Mouse (Mus musculus) left cerebral cortex, postnatal 10 days (tissue): Measurements from ENCODE around the gene Shpk. TPM values are rescaled to one million over a fixed set of nuclear protein-coding genes. Genes with fewer than 3 reads are reported as not detected.

Experiments
- DNase-seq, 2 experiments: peaks; one replicate each; pipeline ENCODE4 v3.0.0; 2021 to 2022; ENCODE audit warnings: low spot score in 2 of 2, mixed read lengths in 1 of 2; ENCODE audit errors: extremely low spot score in 1 of 2
- intact Hi-C: fragments of 180-260 bp; cut with DNase I; formaldehyde crosslinking; loops from one replicate; pipeline ENCODE4 v1.15.1; 2025
- total RNA-seq, 2 experiments: library from RNA; stranded (reverse); gene quantifications; 2 replicates each; pipeline ENCODE4 v1.2.3; 2021

Gene Shpk
- total RNA-seq, 2 experiments from 2014 or later, result 2.1 to 3.0 TPM

DNA sequence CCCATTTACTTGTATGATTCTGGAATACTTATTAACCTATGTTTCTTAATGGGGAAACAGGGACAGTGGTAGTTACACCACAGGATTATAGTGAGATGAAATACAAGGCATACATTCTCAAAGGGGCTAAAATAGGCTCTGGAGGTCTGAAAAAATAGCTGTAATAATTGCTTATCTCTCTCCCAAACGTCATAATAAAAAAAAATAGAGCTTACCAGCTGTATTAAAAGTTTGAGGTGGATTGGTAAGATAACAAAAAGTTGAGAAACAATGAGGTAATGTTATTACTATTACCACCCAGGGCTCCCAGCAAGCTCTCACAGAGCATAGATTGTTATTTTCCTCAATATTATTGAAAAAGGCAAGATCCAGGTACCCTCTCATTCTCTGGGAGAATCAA lies 1.1 kb upstream of the Shpk start:
- intact Hi-C loops, result no loop called here
- no peak for DNase-seq

DNA sequence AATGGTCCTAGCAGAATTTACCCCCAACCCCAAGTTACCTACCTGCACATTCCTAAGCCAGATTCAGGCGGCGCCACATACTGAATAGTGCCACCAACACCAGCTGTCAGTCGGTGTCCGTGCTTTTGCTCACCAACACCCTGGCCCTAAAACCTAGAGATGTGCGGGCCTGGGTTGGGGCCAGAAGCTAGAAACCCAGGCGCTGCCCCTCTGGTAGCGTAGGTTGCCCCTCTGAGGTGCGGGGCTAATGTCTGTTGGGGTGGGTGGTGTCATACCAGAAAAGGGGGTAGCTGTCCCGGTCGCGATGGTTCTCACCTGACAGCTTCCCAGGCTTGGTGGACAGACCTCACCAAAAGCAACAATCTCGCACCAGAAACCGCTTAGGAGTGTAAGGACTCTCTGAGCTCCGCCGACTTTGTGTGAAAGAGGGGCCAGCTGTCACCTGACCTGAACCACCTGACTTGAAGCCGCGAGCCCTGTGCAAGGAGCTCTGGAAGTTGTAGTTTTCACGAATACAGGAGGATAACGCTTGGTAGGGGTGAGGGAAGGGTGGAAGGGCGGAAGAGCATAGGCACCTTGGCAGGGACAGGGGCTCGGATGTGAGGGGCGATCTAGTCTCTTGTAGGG lies 544 bp upstream of the Shpk start, which contains the start of gene Ctns:
Gene Ctns, minus strand, starts transcription at position 440 of the 627 bp plus-strand sequence.
- intact Hi-C loops, result no loop called here
- DNase-seq, result peak; percentile 87 to 88

DNA sequence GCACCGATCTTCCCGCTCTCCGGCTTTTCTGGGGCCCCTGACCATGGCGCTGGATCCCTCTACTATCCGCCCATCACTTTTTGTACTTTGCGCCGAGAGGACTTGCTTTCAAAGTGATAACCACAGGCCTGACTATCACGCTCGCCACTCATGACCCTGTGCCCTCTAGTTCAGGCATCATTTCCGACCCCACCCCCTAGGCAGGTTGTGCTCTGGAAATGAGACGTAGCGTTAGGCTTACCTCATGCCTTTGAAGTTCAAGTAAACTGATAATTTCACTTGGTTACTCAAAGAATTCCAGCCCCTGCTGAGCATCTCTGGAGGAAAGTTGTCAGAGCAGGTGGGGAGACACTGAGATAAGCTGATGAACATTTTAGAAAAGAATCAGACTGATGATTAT lies 619 bp downstream of the Shpk start:
- intact Hi-C loops, result no loop called here
- no peak for DNase-seq

DNA sequence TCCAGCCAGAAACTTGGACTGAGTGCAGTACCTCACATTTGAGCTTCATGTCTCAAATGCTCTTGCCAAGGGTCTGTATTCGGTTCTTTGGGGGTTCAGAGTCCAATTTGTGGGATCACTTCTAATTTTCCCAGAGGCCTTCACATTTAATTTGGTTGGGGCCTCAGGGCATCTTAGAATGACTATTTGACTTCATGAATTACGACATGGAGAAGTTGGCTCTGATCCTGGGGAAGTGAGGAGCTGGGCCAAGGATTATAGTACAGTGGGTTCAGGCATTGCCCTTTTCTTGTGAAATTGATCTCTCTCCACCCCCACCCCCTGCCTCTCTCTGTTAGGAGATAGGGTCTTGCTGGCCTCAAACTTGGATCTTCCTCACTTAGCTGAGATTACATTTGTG lies 1.8 kb downstream of the Shpk start:
- no peak for DNase-seq
- intact Hi-C loops, result no loop called here

DNA sequence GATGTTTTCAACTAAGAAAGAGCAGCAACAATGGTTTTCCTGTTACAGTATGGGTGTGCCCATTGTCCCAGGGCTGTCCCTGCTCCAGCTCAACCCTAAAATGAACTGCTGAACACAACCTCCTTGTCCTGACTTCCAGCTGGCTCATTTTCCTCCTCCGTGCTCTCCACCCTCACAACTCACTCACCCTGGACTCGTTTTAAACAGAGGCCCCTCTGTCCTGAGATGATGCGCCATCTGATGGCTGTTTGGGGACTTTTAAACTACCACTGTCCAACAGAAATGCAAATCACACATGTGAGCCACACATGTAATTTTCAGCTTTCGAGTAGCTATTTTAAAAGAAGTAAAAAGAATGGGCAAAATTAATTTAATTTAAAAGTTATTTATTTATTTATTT lies 2.3 kb downstream of the Shpk start:
- intact Hi-C loops, result no loop called here
- DNase-seq, result no peak

DNA sequence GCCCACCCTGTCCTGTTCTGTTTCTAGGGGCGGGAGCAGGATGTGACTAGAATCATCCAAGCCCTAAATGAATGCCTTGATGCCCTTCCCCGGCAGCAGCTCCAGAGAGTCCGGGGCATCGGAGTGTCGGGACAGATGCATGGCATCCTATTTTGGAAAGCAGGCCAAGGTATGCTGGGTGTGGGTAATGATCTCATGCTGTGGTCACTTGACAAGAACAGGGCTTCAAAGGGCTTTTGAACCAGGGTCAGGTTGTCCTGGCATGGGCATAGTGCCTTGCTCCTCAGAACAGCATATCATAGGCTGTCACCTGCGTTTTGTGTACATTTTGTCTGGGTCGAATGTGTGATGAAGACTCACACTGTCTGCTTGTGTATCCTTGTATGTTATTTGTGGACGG lies 4.6 kb downstream of the Shpk start:
- intact Hi-C loops, result no loop called here
- DNase-seq, result no peak

DNA sequence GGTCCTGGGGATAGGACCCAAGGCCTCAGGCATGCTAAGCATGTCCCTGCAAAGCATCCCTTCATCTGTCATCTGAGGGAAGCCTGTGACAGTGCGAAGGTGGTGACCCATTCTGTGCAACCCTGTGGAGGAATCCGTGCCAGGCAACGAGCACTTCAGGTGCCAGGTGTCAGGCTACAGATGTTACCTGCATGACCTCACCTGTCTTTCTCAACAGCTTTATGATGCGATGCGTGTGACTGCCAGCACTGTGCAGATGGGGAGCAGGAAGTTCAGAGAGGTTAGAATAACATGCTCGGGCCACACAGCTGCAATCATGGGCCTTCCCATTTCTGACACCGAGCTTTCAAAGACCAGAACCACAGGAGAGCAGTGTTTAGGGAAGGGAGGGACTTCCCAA lies 5.9 kb downstream of the Shpk start:
- intact Hi-C loops, result no loop called here
- no peak for DNase-seq

DNA sequence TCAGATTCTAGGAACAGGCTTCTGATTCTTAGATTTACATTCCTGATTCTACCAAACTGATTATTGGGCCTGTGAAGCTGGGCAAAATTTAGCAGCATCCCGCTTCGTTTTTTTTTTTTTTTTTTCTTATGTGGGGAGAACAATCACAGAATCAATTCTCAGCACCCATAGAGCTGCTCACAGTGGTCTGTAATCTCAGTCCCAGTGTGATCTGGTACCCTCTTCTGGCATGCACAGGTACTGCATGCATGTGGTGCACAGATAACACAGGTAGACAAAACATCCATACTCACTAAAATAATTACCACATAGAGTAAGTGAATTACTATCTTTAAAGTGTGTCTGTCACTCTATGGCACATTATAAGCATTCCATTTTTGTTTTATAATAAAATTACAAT lies 8.4 kb downstream of the Shpk start:
- no peak for DNase-seq
- intact Hi-C loops, result no loop called here

DNA sequence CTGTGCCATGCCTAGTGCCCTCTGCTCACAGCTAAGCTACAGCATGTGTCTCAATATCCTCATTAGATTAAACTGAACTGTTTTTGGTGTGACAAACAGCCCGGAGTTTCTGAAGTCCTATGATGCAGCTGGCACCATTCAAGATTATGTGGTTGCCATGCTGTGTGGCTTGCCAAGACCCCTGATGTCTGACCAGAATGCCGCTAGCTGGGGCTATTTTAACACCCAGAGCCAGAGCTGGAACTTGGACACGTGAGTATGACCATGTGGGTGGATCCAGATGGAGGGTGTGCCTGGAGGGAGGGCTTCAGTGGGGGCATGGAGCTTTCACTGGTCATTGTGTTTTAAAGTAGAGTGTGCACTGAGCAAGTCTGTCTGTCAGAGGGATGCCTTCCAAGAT lies 14.7 kb downstream of the Shpk start:
- DNase-seq, result no peak
- intact Hi-C loops, result no loop called here

DNA sequence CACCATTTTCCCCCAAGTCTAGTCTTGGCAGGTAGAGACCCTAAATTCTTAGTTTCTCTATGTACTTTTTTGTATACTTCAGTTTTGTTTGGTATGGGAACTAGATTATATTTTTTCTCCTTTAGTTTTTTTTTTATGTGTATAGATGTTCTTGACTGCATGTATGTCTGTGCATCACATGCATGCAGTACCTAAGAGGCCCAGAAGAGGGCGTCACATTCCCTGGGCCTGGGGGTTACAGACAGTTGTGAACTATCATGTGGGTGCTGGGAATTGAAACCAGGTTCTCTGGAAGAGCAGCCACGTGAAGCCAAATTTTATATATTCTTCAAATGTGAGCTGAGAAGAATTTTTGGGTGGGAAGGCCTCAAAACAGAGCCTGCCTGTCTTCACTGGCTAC lies 20.4 kb downstream of the Shpk start:
- DNase-seq, result no peak
- intact Hi-C loops, result no loop called here

DNA sequence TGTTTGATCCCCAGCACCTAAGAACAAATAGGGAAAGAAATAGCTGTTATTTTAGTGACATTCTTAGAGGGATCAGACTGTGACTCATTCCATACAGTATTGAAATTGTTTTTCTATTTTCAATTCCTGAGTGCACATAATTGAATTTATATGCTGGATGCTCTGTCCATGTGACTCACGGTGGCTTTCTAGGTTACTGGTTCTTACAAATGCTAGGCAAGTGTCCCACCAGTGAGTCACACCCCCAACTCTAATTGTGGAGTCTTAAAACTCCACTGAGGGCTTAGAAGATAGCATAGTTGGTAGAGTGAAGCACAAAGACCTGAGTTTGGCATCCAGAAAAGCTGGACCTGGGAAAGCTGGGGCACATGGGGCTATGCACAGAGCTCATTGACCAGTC lies 21.4 kb downstream of the Shpk start:
- intact Hi-C loops, result no loop called here
- DNase-seq, result no peak

DNA sequence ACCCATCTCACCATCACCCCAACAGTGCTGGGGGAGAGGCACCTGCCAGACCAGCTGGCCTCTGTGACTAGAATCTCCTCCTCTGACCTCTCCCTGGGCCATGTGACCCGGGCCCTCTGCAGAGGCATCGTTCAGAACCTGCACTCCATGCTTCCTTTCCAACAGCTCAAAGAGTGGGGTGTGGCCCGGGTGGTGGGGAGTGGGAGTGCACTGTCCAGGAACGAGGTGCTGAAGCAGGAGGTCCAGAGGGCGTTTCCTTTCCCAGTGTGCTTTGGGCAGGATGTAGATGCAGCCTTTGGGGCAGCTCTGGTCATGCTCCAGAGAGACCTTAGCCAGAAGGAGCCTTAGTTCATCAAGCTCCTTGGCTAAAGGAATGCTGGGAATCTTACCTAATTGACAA lies 23.6 kb downstream of the Shpk start:
- intact Hi-C loops, result no loop called here
- no peak for DNase-seq

DNA sequence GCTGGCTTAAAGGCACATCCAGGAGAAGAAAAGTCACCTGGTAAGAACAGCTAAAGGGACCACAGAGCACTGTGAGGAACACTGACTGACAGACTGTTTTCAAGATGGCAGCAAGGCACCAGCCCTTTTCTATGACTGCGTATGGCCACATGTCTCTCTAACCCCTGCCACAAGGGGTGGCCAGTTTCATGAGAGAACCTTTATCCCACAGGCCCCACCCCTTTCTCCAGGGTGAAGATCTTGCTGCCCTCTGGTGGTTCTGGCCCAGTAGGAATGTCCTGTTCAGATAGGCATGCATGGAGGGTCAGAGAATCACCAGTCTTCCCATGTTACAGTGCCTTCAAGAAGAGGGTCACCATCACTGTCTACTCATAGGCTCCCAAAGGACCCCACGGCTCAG lies 24.7 kb downstream of the Shpk start:
- DNase-seq, result peak in 1 of 2 experiments; percentile 50
- intact Hi-C loops, result no loop called here

DNA sequence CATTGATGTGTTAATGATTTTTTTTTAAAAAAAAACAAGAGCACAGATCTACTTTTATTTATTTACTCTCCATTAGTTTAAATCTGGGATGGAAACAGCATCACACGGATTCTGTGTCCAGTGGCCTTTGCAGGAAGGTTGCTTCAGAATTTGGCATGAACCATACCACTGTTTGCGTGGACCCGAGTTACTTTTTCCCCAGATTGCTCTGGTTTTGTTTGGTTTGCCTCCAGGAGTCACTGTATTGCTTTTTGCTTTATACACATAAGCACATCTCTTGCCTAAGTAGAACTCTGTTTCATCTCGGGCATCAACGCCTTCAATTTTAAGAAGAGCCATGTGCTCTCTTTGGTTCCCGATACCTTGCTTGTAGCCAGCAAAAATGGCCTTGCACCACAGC lies 26.6 kb downstream of the Shpk start:
- intact Hi-C loops, result no loop called here

DNA sequence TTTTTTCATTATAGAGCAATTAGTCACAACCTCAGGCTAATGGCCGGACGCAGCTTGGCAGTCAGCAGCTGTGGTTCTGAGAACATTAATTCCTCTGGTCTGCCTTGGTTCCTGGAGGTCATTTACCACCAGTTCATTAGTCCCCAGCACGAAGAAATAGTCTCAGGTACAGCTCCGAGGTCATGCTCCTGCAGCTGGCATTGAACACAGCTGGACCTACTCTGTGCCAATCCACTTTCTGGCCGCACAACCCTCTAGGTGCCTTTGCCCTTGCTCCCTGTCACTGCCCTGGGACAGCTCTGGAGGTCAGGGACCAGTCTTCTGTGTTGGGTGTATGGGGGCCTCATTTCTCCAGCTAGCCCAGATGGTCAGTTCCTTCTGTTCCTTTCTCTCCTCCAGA lies 29.6 kb downstream of the Shpk start:
- DNase-seq, result no peak
- intact Hi-C loops, result no loop called here

More for the DNA sequence above, 26.6 kb downstream of the Shpk start:
- DNase-seq, result no peak

DNA sequence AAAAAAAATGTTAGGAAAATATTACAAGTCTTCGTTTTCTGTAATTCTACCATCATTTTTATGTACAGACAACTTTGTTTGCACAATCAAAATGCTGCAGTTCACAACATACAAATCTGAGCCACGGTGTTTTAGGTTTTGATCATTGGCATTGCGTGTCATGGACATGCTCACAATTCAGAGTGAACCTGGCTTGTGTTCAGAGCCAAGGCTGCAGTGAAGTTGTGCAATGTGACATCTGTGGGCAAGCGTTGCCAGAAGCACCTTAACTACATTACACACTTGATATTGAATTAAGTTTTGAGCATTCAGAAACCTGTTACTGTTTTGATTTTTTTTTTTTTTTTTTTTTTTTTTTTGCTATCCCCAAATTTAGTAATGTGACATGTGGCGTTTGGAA lies 30.8 kb downstream of the Shpk start:
- intact Hi-C loops, result no loop called here
- no peak for DNase-seq

DNA sequence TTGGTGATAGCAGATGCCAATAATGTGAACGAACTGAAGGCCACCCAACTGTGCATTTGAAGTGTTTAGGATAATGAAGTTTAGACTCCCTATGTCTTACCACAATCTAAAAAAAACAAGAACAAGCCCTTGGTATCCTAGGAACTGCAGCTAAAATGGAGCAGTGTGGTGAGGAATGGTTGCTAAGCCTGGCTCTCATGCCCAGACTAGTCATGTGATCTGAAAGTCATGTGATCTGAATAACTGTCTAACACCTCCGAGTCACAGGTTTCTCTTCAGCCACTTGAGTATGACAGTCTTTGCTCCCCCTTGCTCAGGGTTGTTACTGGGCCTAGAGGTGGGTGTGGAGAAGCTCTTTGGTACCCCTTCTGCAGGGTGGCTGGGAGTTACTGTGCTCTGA lies 33.3 kb downstream of the Shpk start:
- intact Hi-C loops, result no loop called here
- peak in 1 of 2 experiments; percentile 4 for DNase-seq

DNA sequence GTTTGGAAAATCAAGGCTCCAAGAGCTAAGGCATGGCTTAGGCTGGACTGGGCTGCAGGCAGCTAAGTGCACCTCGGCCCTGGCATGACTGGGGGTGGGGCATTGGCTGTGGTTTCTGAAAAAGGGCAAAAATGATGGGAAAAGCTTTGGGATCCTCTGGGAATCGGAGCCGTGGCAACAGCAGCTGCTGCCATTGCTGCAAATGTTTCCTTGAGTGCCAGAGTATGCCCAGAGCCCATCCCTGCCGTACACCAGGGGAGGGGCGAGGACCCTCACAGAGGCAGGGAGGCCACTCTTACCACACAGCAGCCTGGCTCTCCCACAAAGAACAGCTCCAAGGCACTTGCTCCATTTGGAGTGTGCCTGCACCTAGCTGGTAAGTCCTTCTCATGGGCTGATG lies 34.7 kb downstream of the Shpk start, which contains the start of gene Trpv1:
Gene Trpv1, plus strand, starts transcription at position 301 of the 400 bp plus-strand sequence.
- intact Hi-C loops, result no loop called here

DNA sequence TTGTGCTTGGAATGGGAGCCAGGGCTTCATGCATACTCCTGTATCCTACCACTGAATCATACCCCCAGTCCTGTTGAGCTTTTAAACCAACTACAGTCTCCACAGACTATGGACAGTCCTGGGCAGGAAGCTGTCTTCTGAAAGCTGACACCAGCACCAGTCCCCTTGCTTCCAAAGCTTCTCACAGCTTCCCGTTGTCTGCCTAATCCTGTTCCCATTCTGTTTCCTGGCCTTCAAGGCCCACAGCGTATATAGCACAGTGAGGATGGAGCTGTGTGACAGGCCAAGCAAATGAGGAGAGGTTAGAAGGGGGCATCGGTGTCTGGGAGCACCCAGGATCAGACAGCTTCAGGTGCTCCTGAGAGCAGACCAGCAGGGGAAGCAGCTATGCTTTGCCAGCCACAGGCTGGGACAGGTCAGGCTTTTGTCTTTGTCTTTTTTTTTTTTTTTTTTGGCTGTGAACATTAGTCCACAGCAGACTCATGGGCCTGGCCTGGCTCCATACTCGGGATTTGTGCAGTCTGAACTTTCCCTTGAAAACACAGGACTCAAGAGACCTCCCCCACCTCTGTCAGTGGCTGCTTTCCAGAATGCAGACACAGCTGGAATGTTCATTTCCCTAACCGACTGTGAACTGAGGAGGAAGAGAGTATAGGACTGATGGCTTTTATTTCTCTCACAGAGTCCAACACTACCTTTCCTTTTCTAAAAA lies 36.9 kb downstream of the Shpk start:
- peak in 1 of 2 experiments; percentile 66 for DNase-seq
- intact Hi-C loops, result no loop called here

More for the DNA sequence above, 34.7 kb downstream of the Shpk start, which contains the start of gene Trpv1:
- no peak for DNase-seq

DNA sequence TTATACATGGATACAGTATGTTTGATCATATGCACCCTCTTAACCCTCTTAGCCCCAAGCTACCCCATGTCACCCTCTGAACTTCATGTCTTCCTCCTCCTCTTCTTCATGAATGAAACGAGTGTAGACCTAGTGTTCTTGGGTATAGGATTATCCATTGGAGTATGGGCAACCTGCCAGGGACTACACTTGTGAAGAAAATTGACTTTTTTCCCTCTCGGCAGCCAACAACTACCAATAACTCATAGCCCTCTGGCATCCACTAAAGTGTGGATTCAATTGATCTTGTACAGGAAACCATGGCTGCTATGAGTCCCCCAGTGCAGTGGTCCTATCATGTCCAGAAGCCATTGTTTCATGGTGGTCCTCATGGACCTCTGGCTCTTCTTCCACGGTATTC lies 37.5 kb downstream of the Shpk start:
- intact Hi-C loops, result no loop called here
- DNase-seq, result no peak

DNA sequence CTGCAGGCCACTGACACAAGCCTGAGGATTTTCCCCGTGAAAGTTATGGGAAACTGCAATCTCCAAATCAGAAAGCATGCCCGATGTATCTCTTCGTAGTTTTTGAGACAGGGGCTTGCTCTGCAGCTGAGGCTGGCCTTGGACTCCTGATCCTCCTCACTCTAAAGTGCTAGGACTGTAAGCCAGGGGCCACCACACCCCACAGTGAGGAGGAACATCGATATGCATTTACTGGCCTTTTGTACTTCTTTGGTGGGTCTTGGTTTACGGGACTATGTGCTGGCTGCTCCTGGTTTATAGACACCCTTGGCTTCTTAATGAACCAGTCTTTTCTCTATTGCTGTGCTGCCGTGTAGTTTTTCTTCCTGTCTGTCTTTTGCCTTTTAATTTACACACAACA lies 42.9 kb downstream of the Shpk start:
- DNase-seq, result no peak
- intact Hi-C loops, result no loop called here
